Mouse (Mus musculus): ENCODE measurements around the gene Cd59b.
"Not testable (repeated sequence)": the region's sequence is repeated elsewhere in the genome, so short reads cannot be mapped to it uniquely, and the experiment has no call there.

Gene Cd59b

GRCm38 (mm10) chr2:104064152-104064551, 5.5 kb upstream of the Cd59b start:
- DNase-seq (ENCODE audit: low read depth, low spot score) = no peak

GRCm38 (mm10) chr2:104065526-104065925, 4.1 kb upstream of the Cd59b start, which contains the start of gene Gm10912:
Gene Gm10912 (plus strand): TSS chr2:104065826.
- DNase-seq (ENCODE audit: low read depth, low spot score) = not testable (repeated sequence)

- DNase-seq (ENCODE audit: low read depth, low spot score) = not testable (repeated sequence)
Observed at GRCm38 (mm10) chr2:104068450-104068849, 1.2 kb upstream of the Cd59b start, which contains the start of gene Gm10799. Gene Gm10799 (minus strand): TSS chr2:104068550.

GRCm38 (mm10) chr2:104078285-104078684, 8.6 kb downstream of the Cd59b start:
- not testable (repeated sequence) for DNase-seq (ENCODE audit: low read depth, low spot score)

GRCm38 (mm10) chr2:104081436-104082050, 11.9 kb downstream of the Cd59b start:
- not testable (repeated sequence) for DNase-seq (ENCODE audit: low read depth, low spot score)

GRCm38 (mm10) chr2:104082474-104082873, 12.8 kb downstream of the Cd59b start:
- no peak for DNase-seq (ENCODE audit: low read depth, low spot score)

GRCm38 (mm10) chr2:104084027-104084426, 14.4 kb downstream of the Cd59b start:
- not testable (repeated sequence) for DNase-seq (ENCODE audit: low read depth, low spot score)

GRCm38 (mm10) chr2:104087562-104087961, 17.9 kb downstream of the Cd59b start:
- DNase-seq (ENCODE audit: low read depth, low spot score) = not testable (repeated sequence)

GRCm38 (mm10) chr2:104093305-104093704, 23.7 kb downstream of the Cd59b start:
- DNase-seq (ENCODE audit: low read depth, low spot score) = no peak

GRCm38 (mm10) chr2:104095741-104096213, 26.1 kb downstream of the Cd59b start, which contains the start of gene Cd59a:
Gene Cd59a (plus strand): TSS chr2:104095801.
- DNase-seq (ENCODE audit: low read depth, low spot score) = peak; percentile 97

- no peak for DNase-seq (ENCODE audit: low read depth, low spot score)
Observed at GRCm38 (mm10) chr2:104096256-104096655, 26.6 kb downstream of the Cd59b start.

- DNase-seq (ENCODE audit: low read depth, low spot score) = not testable (repeated sequence)
Observed at GRCm38 (mm10) chr2:104096796-104097195, 27.1 kb downstream of the Cd59b start.

- not testable (repeated sequence) for DNase-seq (ENCODE audit: low read depth, low spot score)
Observed at GRCm38 (mm10) chr2:104097396-104097795, 27.7 kb downstream of the Cd59b start.

GRCm38 (mm10) chr2:104098529-104099230, 29.0 kb downstream of the Cd59b start:
- DNase-seq (ENCODE audit: low read depth, low spot score) = peak; percentile 40

GRCm38 (mm10) chr2:104099231-104099585, 29.6 kb downstream of the Cd59b start:
- no peak for DNase-seq (ENCODE audit: low read depth, low spot score)

- DNase-seq (ENCODE audit: low read depth, low spot score) = no peak
Observed at GRCm38 (mm10) chr2:104099946-104100345, 30.3 kb downstream of the Cd59b start.

- no peak for DNase-seq (ENCODE audit: low read depth, low spot score)
Observed at GRCm38 (mm10) chr2:104104800-104105199, 35.2 kb downstream of the Cd59b start.

GRCm38 (mm10) chr2:104109021-104109420, 39.4 kb downstream of the Cd59b start:
- not testable (repeated sequence) for DNase-seq (ENCODE audit: low read depth, low spot score)

GRCm38 (mm10) chr2:104109528-104109927, 39.9 kb downstream of the Cd59b start:
- DNase-seq (ENCODE audit: low read depth, low spot score) = no peak

- DNase-seq (ENCODE audit: low read depth, low spot score) = no peak
Observed at GRCm38 (mm10) chr2:104110031-104110430, 40.4 kb downstream of the Cd59b start.

- DNase-seq (ENCODE audit: low read depth, low spot score) = not testable (repeated sequence)
Observed at GRCm38 (mm10) chr2:104111170-104111797, 41.6 kb downstream of the Cd59b start.

- not testable (repeated sequence) for DNase-seq (ENCODE audit: low read depth, low spot score)
Observed at GRCm38 (mm10) chr2:104113563-104113962, 43.9 kb downstream of the Cd59b start.
